Mouse (Mus musculus) hindbrain, embryonic 13.5 days (tissue): ENCODE data around the gene Phospho2. TPM values are rescaled to one million over a fixed set of nuclear protein-coding genes. Genes with fewer than 3 reads are reported as not detected.
"Not testable (repeated sequence)": the region's sequence is repeated elsewhere in the genome, so short reads cannot be mapped to it uniquely, and the experiment has no call there.

Source experiments
- ATAC-seq: fragments of 200-750 bp; cut with Nextera tagmentation; 2 replicates; pipeline ENCODE4 v1.8.0; 2017; ENCODE audit warnings: moderate TSS enrichment; ENCODE audit not compliant: low FRiP score
- H3K27ac ChIP-seq: fragments of 300-500 bp; sonication (generic); 2 replicates; pipeline ENCODE4 v1.5.1; 2015; ENCODE audit warnings: inconsistent platforms, mild to moderate bottlenecking, moderate library complexity
- H3K27me3 ChIP-seq: fragments of 300-500 bp; sonication (generic); 2 replicates; pipeline ENCODE4 v1.6.1; 2015; ENCODE audit warnings: mild to moderate bottlenecking, inconsistent platforms
- H3K36me3 ChIP-seq: fragments of 300-500 bp; sonication (generic); 2 replicates; pipeline ENCODE4 v1.6.1; 2015; ENCODE audit warnings: mild to moderate bottlenecking, inconsistent platforms
- H3K4me1 ChIP-seq: fragments of 300-500 bp; sonication (generic); replicated peaks from 2 replicates; pipeline ENCODE4 v1.6.1; 2015; ENCODE audit warnings: inconsistent platforms
- H3K4me2 ChIP-seq: fragments of 300-500 bp; sonication (generic); 2 replicates; pipeline ENCODE4 v1.6.1; 2015; ENCODE audit warnings: inconsistent platforms, mild to moderate bottlenecking, moderate library complexity
- H3K4me3 ChIP-seq: fragments of 300-500 bp; sonication (generic); 2 replicates; pipeline ENCODE4 v1.5.1; 2015; ENCODE audit warnings: mild to moderate bottlenecking, inconsistent platforms
- H3K9ac ChIP-seq: fragments of 300-500 bp; sonication (generic); 2 replicates; pipeline ENCODE4 v1.6.1; 2015; ENCODE audit warnings: mild to moderate bottlenecking, inconsistent platforms
- H3K9me3 ChIP-seq: fragments of 300-500 bp; sonication (generic); 2 replicates; pipeline ENCODE4 v1.6.1; 2016; ENCODE audit warnings: inconsistent platforms
- WGBS: fragments of 180-500 bp; shearing (Covaris S2); methylation state at CpG from one replicate; pipeline ENCODE4 v1.1.7; 2015; 5-methylcytosine and 5-hydroxymethylcytosine counted together
- polyA plus RNA-seq: library from polyadenylated mRNA; unstranded; fragments of >200 nt; fragmentation: Nextera tagmentation; extraction: Ambion mirVana; gene quantifications from 2 replicates; pipeline ENCODE4 v1.2.1, GENCODE M21; 2015

The Phospho2 gene
- polyA plus RNA-seq, 1 experiment from 2014 or later = 43.3 TPM

DNA sequence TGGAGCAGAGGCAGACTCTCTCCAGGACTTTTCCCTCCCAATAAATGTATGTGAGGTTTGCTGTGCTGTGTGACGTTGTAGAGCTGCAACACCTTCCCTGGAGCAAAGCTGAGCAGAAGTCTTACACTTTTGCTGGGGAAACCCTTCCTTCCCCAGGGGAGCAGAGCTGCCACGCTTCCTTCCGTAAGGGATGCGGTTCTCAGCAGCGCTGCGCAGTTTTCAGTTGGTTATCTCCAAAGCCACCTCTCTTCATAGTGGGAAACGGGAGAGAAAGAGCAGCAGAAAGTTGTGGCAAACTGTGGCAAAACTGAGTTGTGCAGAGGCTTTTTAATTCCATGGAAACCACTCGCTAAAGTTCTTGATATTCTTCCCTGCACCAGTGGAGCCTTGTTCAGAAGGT, 14.3 kb downstream of the Phospho2 start:
- no peaks in the 10 kb centered on the region for H3K9me3 ChIP-seq
- H3K4me3 ChIP-seq = no peak overlapping the region
- ATAC-seq = no peak
- H3K27ac ChIP-seq = no peak overlapping the region
- no peaks in the 10 kb centered on the region for H3K36me3 ChIP-seq
- no peaks in the 10 kb centered on the region for H3K4me1 ChIP-seq
- H3K4me2 ChIP-seq = no peak overlapping the region
- no peaks in the 10 kb centered on the region for H3K27me3 ChIP-seq
- H3K9ac ChIP-seq = no peak overlapping the region
- 69% methylated on average over 8 of the region's 8 CpGs for WGBS

DNA sequence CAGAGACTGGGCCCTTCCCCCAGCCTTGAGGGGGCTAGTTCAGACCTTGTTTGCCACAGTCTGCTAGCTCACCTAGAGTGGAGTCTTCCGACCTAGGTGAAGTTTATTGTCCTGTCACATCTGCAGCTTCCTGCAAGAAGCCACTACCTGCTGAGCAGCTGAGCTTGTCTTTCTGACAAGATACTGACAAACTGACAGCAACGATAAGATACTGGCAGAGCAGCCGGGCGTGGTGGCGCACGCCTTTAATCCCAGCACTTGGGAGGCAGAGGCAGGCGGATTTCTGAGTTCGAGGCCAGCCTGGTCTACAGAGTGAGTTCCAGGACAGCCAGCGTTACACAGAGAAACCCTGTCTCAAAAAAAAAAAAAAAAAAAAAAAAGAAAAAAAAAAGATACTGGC, 15.2 kb downstream of the Phospho2 start:
- not testable (repeated sequence) for H3K4me2 ChIP-seq, H3K9ac ChIP-seq, H3K4me3 ChIP-seq, H3K4me1 ChIP-seq, H3K36me3 ChIP-seq, ATAC-seq, H3K27me3 ChIP-seq, H3K27ac ChIP-seq, H3K9me3 ChIP-seq
- 95% methylated on average over 9 of the region's 9 CpGs for WGBS

DNA sequence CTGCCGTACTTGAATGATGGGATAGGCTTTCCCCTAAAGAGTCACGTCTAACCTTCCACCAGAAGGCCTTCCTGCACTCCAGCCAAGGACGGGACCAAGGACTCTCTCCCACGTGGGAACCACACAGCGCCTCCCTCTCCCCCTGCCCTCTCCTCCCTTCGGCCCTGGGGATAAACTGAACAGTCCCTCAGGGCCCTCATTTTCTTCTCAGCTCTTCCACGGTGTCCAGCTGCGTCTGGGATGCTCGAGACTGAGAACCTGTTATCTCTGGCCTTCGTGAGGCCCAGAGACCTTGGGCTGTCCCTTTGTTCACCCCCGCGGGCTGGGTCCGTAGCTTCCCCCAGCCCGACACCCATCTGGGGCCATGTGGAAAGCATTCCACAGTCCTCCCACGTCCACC, 20.7 kb downstream of the Phospho2 start:
- Histone ChIP-seq H3K27ac (no peak overlapping the region), H3K27me3 (no peaks in the 10 kb centered on the region), H3K9ac (no peak overlapping the region), H3K4me1 (no peaks in the 10 kb centered on the region), H3K9me3 (no peaks in the 10 kb centered on the region), H3K4me2 (no peak overlapping the region), H3K4me3 (no peak overlapping the region), H3K36me3 (no peaks in the 10 kb centered on the region)
- no peak for ATAC-seq
- 77% methylated on average over 15 of the region's 15 CpGs for whole genome bisulfite sequencing

DNA sequence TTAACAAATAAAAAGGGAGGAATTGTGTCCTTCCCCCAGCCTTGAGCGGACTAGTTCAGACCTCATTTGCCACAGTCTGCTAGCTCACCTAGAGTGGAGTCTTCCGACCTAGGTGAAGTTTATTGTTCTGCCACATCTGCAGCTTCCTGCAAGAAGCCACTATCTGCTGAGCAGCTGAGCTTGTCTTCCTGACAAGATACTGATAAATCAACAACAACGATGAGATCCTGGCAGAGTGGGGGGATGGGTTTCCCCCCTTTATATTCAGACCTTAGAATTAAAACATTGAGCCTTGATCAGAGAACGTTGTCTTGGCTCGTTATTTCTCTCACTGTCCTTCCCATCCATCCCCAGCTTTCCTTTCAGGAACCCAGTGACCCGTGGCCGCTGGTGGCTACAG, 21.9 kb downstream of the Phospho2 start:
- not testable (repeated sequence) for H3K9ac ChIP-seq, ATAC-seq, H3K4me2 ChIP-seq, H3K27me3 ChIP-seq, H3K4me3 ChIP-seq, H3K36me3 ChIP-seq, H3K4me1 ChIP-seq, H3K9me3 ChIP-seq, H3K27ac ChIP-seq
- WGBS = 75% methylated on average over 7 of the region's 7 CpGs

DNA sequence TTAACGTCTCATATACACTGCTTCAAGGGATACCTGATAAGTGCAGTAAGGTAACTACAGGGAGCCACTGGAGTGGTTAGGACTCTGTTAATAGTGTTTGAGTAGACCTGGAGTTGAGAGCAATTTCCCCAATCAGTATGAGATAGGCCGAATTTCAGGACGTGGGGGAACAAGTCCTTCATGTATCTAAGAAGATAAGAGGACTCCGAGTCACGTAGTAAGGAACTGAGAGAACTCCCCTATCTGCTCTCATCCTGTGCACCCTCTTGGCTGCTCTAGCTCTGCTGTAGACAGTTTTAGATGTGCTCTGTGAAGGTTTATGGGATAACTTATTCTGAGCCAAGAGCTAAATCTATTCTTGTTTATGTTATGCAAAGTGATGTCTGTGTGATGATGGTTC, 27.2 kb downstream of the Phospho2 start:
- WGBS = 88% methylated on average over 5 of the region's 5 CpGs
- Histone ChIP-seq H3K36me3 (no peaks in the 10 kb centered on the region), H3K27ac (no peak overlapping the region), H3K4me2 (no peak overlapping the region), H3K9me3 (no peaks in the 10 kb centered on the region), H3K4me3 (no peak overlapping the region), H3K27me3 (no peaks in the 10 kb centered on the region), H3K4me1 (peaks cover 1% of the 10 kb centered on the region), H3K9ac (no peak overlapping the region)
- no peak for ATAC-seq

DNA sequence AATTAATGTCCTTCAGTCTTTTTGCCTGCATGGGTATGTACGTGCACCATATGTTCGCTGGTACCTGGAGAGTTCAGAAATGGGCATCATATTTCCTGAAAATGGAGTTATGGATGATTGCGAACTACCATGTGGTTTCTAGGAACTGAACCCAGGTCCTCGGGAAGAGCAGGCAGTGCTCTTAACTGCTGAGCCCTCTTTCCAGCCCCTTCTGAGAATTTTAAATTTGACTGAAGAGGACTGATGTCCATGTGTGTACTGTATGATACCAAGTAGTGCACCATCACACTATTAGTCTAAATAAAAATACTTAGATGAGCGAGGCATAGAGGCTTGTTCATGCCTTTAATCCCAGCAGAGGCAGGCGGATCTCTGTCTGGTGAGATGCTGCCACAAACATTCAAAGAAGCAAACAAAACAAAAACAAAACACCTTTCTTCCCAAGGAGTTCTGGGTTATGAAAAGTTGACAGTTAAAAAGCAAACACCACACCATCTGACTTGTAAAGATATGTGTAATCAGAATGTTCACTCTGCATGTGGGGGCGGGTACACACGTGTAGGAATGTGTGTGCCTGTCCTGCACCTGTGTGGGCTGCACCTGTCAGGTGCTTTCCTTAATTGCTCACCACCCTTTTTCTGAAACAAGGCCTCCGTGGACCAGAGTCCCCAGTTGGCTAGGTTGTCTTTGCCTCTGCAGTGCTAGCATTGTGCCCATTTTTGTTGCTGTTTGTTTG, 29.1 kb downstream of the Phospho2 start:
- peaks cover 9% of the 10 kb centered on the region for H3K4me1 ChIP-seq
- no peak for ATAC-seq
- WGBS = 89% methylated on average over 9 of the region's 9 CpGs
- no peaks in the 10 kb centered on the region for H3K36me3 ChIP-seq
- no peak overlapping the region for H3K4me3 ChIP-seq
- no peak overlapping the region for H3K9ac ChIP-seq
- H3K27me3 ChIP-seq = no peaks in the 10 kb centered on the region
- H3K9me3 ChIP-seq = no peaks in the 10 kb centered on the region
- no peak overlapping the region for H3K4me2 ChIP-seq
- no peak overlapping the region for H3K27ac ChIP-seq

DNA sequence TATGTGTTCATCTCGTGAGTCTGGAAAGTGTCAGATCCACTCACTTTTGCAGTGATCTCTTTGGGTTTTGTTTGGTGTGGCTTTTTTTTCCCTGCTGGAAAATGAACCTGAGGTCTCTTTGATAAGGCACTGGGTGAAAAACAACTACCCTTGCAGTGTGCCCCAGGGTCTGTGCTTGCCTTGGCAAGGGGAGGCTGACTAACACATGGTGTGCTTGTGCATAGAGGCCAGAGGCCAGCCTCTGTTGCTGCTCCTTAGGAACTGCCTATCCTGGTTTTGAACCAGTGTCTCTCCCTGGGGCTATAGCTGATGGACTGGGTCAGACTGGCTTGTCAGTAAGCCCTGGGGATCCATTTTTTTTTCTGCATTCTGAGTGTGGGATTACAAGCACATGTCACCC, 30.8 kb downstream of the Phospho2 start:
- no peaks in the 10 kb centered on the region for H3K27me3 ChIP-seq
- no peak overlapping the region for H3K27ac ChIP-seq
- 71% methylated on average over 1 of the region's 1 CpGs for WGBS
- H3K9ac ChIP-seq = no peak overlapping the region
- no peak overlapping the region for H3K4me3 ChIP-seq
- no peak for ATAC-seq
- no peak overlapping the region for H3K4me2 ChIP-seq
- peaks cover 26% of the 10 kb centered on the region for H3K4me1 ChIP-seq
- no peaks in the 10 kb centered on the region; the same call in 1 of the 2 replicates for H3K36me3 ChIP-seq
- H3K9me3 ChIP-seq = no peaks in the 10 kb centered on the region

DNA sequence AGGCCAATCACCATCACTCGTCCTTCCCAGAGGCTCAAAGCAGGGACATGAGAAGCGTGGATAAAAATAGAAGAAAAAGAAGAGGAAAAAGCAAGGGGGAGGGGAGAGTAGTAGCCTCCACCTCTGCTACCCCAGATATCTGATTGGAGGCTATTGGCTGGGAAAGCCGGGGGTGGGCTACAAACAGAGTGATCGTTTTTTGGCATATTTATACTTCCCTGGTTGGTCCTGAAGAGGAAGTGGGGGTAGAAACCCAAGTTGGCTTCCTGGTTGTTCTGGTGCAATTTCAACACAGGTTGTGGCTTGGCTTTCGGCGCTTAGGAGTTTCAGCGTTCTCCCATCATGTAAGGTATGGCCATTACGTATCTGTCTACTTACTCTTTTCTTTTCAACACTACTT, 32.3 kb downstream of the Phospho2 start, which contains the start of gene Klhl23:
TSS of gene Klhl23 (plus strand) at position 234 of the 400 bp plus-strand sequence.
- WGBS = 27% methylated on average over 8 of the region's 8 CpGs
- ATAC-seq = no peak
- Histone ChIP-seq H3K27ac (peak within 1 kb of the TSS; percentile 95), H3K9ac (peak within 1 kb of the TSS; percentile 94), H3K4me1 (peaks cover 38% of the 10 kb centered on the region), H3K36me3 (peaks cover 4% of the 10 kb centered on the region; the same call in 1 of the 2 replicates), H3K4me2 (peak within 1 kb of the TSS; percentile 80), H3K4me3 (peak within 1 kb of the TSS; percentile 87), H3K27me3 (no peaks in the 10 kb centered on the region), H3K9me3 (no peaks in the 10 kb centered on the region)

DNA sequence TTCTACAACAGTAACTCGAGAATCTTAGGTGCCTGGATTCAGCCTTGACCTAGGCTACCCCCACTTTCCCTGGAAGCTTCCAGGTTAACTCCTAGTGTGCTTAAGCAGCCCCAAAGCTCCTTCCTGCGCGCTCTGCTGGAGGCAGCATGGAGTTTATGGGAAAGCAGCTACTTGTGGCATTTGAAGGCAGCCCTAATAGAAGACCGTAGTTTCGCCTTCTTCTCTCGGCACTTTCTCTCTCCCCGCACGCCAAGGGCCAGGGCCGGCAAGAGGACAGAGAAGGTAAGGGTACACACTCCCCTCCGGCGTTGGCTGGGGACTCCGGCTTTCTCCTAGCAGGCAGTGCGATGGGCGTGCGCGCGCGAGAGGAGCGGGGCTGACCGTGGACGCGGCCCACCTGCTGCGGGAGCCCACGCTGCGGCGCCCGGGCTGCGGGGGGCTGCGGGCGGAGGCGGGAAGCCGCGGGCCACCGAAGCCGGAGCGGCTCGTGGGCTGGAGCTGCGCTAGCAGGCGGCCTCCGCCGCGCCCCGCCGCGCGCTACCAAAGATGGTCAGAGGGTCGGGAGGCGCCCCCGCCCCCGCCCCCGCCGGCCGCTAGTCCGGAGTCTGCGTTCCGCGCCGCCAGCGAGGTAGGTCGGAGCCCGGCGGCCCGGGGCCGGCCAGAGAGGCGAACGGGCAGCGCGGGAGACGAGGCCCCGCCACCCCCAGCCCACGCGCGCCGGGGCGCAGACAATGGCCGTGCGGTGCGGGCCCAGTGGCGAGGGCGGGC, 33.1 kb downstream of the Phospho2 start:
- peaks cover 6% of the 10 kb centered on the region; the same call in 1 of the 2 replicates for H3K36me3 ChIP-seq
- peak overlapping the region; percentile 95 for H3K27ac ChIP-seq
- peak overlapping the region; percentile 87 for H3K4me3 ChIP-seq
- peak overlapping the region; percentile 94 for H3K9ac ChIP-seq
- peak; percentile 80 for ATAC-seq
- H3K9me3 ChIP-seq = no peaks in the 10 kb centered on the region
- H3K4me1 ChIP-seq = peaks cover 40% of the 10 kb centered on the region
- WGBS = 1% methylated on average over 64 of the region's 80 CpGs
- peak overlapping the region; percentile 80 for H3K4me2 ChIP-seq
- H3K27me3 ChIP-seq = no peaks in the 10 kb centered on the region

DNA sequence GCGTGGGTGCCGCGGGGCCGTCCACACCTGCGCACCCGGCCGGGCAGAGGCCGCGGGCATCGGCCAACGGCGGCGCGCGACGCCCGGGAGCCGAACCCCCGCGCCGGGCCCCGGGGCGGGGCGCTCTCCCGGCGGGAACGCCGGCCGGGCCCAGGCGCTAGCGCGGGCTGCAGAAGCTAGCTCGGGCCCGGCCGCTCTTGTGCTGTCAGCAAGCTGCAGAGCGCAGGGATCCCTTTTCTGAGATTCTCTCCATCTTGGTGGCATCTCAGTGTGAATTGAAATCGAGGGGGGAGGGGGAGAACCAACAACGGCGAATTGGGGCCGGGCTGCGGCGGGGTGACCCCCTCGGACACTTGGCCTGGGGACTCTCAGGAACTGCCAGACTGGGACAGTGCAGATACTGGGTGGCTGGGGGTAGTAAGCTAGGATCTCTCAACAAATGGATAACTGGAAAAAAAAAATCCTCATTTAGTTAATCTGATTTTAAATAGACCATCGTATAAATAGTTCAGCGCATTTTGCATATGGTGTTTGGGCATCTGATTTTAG, 33.8 kb downstream of the Phospho2 start:
- Histone ChIP-seq H3K9ac (peak overlapping the region; percentile 94), H3K9me3 (no peaks in the 10 kb centered on the region), H3K27me3 (no peaks in the 10 kb centered on the region), H3K4me3 (peak overlapping the region; percentile 87), H3K36me3 (peaks cover 9% of the 10 kb centered on the region), H3K27ac (peak overlapping the region; percentile 95), H3K4me2 (peak overlapping the region; percentile 80), H3K4me1 (peaks cover 43% of the 10 kb centered on the region)
- WGBS = 3% methylated on average over 36 of the region's 45 CpGs
- ATAC-seq = peak; percentile 82

DNA sequence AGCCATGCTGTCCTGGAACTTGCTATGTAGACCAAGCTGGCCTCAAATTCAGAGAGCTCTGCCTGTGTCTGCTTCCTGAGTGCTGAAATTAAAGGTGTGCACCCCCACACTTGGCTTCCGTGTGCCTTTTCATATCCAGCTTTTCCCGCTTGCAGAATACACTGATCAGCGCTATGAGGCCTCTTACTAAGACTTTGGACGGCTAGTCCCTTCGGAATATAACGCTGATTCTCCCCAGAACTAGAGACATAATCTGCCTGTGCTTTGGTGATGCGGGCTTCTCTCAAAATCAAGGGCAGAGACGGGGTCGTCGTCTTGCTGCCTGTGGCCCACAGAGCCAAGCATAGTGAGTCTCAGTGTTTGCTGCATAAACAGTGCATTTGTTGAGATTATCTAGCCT, 36.5 kb downstream of the Phospho2 start:
- 0 out of 2 replicates have a peak overlapping the region, but pooled peaks have one; percentile 26 for H3K9ac ChIP-seq
- WGBS = 85% methylated on average over 10 of the region's 10 CpGs
- ATAC-seq = no peak
- H3K9me3 ChIP-seq = no peaks in the 10 kb centered on the region
- H3K4me1 ChIP-seq = peaks cover 46% of the 10 kb centered on the region
- no peak overlapping the region for H3K4me3 ChIP-seq
- no peak overlapping the region for H3K4me2 ChIP-seq
- H3K36me3 ChIP-seq = peaks cover 33% of the 10 kb centered on the region
- H3K27me3 ChIP-seq = no peaks in the 10 kb centered on the region
- H3K27ac ChIP-seq = peak overlapping the region; percentile 10; the same call in 1 of the 2 replicates

DNA sequence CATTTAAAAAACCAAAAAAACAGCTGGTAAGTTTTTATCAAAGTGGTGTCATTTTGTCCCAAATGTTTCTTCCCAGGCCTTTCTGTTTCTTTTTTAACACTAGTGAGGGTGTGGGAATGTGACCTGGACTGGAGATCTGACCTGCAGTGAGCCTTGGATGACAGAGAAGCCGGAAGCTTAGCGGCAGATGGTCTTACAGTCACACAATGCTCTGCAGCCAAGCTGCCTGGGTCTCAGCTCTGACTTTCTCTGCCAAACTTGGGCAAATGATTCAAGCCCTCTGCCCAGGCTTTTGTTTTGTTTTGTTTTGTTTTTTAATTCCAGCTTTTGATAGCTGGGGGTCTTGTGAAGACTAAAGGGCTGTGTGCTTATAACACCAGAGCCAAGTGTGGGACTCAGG, 37.0 kb downstream of the Phospho2 start:
- Histone ChIP-seq H3K4me1 (peaks cover 46% of the 10 kb centered on the region), H3K9ac (peak overlapping the region; percentile 26; the same call in 1 of the 2 replicates), H3K27me3 (no peaks in the 10 kb centered on the region), H3K27ac (no peak overlapping the region; the same call in 1 of the 2 replicates), H3K36me3 (peaks cover 38% of the 10 kb centered on the region), H3K4me3 (no peak overlapping the region), H3K9me3 (no peaks in the 10 kb centered on the region), H3K4me2 (no peak overlapping the region)
- 60% methylated on average over 2 of the region's 2 CpGs for WGBS
- no peak for ATAC-seq
